Mouse (Mus musculus): ENCODE results near the gene Trim14.

The Trim14 gene

DNA sequence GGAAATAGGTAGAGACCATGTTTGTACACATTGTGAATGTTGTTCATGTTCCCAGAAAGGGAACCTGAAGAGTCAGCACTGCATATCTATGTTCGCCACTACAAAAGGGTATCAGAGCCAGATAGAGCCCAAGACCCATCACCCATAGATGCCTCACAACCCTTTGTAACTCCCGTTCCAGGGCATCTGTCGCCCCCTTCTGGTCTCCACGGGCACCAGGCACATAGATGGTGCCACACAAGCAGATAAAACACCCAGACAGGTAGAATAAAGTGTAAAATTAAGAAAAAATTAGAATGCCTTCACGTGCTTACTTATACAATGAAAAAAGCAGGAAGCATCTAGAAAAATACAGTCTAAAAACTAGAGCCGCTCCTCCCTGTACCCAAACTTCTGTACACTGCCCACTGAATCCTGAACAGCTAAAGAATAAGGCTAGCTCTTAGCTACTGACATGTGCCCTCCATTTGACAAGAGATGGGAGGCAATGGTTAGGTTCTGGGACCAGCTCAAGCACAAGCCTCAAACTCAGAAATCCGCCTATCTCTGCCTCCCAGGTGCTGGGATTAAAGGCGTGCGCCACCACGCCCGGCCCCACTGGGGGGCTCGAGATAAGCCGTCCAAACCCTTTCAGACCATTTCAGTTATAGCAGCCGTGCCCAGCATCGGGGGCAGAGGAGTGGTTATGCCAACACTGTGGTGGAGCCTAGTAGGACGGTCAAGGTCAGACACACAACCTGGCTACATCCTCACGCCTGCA lies 9.0 kb downstream of the Trim14 start:
- peak; percentile 72 for DNase-seq (ENCODE audit: low read depth)

DNA sequence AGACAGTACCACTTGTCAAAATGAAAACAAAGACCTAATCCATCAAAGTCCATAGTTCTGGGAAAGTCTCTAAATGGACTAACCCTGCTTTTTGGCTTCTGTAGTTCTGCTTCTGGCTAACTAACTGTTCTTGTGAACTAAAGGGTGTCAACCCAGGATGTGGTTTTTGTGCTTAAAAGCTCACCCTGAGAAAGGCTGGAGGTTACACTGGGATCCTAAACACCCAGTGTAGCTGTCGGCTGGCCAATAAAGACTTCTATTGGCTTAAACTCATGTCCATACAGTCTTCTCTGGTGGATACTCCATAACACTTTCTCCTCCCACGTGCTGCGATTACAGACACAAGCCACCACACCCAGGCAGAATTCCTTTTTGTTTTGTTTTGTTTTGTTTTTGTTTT lies 9.7 kb downstream of the Trim14 start:
- no peak for DNase-seq (ENCODE audit: low read depth)

DNA sequence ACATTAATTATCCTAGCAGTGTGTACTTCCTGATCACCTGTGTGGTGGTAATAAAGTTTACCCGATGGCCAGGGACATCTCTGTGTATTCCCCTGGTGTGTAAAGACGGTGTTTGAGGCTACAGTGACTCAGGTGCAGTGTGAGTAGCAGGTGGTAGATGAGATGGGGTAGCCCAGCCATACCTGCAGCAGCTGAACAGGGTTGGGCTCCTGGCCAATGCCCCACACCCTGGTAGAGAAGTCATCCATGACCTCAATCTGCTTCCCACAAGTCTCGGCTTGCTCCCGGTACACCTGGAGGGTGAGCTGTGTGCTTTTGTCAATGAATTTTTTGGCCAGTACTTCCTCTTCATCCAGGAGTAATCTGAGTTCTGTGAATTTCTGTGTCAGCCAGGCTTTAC lies 12.6 kb downstream of the Trim14 start:
- DNase-seq (ENCODE audit: low read depth), result no peak

DNA sequence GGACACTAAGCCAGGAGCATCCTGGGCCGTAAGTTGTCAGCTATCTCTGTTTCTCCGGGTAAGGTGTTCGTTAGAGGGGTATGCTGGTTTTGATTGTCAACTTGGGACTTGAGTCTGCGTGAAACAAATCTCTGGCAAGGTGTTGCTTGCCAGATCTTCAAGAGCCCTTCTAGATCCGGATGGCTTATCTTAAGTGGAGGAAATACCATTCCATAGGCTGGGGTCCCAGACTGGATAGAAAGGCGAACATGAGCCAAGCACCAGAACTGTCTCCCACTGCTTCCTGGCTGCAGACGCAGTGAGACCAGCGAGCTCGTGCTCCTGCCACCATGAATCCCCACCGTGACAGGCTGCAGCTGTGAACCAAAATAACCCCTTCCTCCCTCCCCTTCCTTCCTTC lies 14.5 kb downstream of the Trim14 start:
- no peak for DNase-seq (ENCODE audit: low read depth)

DNA sequence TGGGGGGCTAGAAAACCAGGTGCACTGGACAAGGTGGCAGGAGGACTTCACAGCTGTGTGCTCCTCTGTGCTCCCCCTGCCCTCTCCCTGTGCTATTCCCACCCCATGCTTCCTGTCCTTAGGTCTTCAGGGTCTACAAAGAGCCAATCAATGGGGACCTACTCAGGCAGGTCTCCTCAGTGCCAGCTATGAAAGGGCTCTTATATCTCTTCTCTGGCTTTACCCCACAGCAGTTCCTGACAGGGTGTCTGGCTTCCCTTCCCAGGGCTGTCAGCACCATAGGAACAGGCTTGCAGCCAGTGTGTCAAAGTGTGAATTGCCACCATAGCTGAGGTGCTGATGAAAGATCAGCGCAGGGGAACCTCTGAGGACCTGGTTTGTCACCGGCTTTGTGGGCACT lies 15.4 kb downstream of the Trim14 start:
- DNase-seq (ENCODE audit: low read depth), result no peak

- DNase-seq (ENCODE audit: low read depth), result peak; percentile 90
These were observed 28.0 kb downstream of the Trim14 start for GRCm38 (mm10) chr4:46507736-46508460.

DNA sequence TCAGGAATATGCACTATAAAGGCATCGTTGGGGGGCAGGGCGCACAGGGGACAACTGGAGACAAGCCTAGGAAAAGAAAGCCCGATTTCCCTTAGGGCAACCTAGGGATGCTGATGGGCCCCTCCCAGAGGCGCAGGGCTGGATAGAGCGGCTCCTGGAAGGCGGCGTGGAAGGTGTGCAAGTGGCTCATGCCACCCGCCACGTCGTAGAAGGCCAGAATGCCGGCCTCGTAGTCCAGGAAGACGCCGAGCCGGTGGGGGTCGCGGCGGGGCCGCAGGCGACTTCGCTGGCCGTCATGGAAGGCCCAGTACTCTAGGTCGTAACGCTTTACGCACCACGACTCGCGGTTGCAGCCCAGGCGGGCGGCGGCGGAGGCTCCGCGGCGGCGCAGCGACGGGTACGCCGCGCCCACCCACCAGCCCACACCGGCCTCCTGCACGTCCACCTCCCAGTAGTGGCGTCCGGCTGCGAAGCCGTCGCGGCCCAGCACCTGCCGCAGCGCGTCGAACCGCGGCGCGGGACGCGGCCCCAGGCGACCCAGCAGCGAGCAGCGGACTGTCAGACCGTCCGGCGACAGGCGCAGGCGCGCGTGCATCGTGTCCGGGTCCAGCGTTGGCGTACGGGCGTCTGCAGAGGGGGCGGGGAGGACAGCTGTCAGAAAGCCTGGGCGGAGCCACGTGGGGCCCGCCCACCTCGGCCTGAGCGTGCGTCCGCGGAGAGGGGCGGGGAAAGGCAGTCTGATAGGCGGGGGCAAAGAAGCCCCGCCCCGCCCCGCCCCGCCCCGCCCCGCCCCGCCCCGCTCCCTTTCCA lies 28.9 kb downstream of the Trim14 start:
- DNase-seq (ENCODE audit: low read depth), result peak; percentile 88

DNA sequence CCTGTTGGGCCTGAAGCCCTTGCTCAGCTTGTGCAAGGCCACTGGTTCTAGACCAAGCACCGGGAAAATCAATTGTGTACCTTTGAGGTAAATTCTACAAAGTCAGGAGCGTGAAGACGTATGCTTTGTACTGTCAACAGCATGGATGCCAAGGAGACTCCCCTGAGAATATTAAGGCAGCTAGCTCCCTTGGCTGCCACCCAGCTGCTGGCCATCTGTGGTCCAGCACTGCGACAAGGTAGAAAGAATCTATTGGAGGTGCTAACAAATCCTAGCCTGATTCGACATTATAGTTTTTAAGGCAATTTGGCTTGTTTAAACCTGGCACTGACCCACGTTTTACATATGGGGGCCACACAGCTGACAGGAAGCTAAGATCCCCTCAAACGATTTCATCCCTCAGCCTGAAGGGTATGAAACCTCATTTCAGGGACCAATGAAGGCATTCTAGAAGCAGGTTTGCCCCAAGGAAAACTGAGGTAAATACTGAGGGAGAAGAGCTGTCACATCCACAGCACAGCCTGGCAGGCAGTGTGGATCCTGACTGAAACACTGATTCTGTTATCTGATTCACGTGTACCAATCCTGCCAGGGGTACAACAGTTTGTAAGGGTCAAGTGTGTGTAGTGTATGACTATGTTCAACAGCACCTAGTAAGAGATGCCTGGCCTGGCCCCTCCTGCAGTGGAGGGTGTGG lies 30.4 kb downstream of the Trim14 start:
- DNase-seq (ENCODE audit: low read depth), result no peak

- peak; percentile 51 for DNase-seq (ENCODE audit: low read depth)
These were observed 32.1 kb downstream of the Trim14 start for GRCm38 (mm10) chr4:46503881-46504280.

DNA sequence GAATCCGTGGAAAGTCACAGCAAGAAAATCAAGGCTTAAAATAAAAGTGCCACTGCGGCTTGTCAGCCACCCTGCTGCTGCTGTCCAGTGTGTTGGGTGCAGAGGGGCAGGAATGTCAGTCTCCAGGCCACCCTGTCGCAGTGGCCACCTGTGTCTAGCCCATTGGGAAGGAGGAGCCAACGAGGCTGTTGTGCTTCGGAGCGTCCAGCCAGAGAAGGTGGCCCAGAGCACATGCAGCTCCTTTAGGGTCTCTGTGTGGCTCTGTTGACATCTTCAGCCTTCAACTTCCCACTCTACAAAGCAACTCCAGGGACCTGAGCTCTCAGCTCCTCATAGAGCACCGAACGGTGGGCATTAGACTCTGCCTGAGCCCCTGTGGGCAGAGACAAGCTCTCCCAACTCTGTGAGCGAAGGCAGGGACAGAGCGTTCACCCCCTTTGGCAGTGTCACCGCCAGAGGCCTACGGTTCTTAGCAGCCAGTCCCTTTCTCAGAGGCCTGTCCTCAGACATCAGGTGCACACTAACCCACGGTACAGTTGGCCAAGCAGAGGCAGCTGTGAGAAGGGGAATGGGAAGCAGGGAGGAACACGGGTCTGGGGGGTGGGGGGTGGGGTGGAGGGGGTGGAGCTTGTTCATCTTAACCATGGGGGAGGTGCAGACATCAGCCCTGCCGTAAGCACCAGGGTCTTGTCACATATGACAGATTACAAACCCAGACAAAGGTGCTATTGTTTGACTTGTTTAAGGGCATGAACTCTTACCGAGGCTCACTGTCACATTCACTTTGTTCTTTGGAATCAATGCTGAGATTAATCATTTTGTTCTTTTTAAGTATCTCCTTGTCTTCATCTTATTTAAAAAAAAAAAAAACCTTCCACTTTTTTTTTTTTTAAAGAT lies 33.1 kb downstream of the Trim14 start:
- DNase-seq (ENCODE audit: low read depth), result no peak

- DNase-seq (ENCODE audit: low read depth), result no peak
These were observed 37.0 kb downstream of the Trim14 start for GRCm38 (mm10) chr4:46498976-46499375.

GRCm38 (mm10) chr4:46498511-46498910 lies 37.4 kb downstream of the Trim14 start:
- no peak for DNase-seq (ENCODE audit: low read depth)

DNA sequence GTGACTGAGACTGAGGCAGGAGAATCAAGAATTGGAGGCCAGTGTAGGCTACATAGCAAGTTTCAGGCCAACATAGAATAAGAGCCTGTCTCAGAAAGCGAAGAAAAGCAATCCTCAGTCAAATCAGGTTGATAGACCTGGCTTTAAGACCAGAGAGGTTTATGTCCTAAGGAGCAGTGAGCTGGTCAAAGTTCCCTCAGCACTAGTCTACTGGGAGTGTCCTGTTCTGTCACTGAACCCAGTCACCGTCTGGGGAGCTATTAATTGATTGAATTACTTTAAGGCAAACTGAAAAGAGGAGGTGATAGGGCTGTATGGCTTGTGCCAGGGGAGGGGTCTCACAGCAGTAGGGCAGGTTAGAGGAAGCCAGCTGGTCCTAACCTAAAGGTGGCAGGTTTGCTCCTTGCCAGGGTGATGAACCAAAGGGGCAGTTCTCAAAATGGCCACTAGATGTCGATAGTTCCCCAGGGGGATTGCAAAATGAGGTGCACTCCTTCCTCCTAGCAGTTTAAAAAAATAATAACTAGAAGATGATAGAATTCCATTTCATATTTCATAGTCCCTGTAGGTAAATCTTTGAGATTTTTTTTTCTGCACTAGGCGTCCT lies 38.6 kb downstream of the Trim14 start:
- peak; percentile 78 for DNase-seq (ENCODE audit: low read depth)

DNA sequence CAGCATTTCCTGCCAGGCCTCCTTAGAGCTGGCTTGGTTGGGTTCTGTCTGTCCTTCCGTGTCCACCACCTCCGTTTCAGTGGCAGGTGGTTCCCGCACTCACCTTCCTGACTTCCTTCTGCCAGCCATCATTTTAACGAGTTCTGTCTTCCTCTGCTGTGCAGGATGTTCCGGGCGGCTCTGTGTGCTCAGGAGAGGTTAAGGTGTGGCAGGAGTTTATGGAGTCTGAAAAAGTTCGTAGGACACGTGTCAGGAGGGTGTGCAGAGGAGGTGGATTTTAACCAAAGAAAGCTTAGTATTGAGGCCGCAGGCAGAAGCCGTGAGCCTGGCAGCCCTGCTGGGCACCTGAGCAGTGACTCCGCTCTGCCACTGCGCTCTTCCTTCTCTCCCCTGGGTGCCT lies 40.4 kb downstream of the Trim14 start:
- no peak for DNase-seq (ENCODE audit: low read depth)

- no peak for DNase-seq (ENCODE audit: low read depth)
These were observed 42.9 kb downstream of the Trim14 start for GRCm38 (mm10) chr4:46493071-46493470.

GRCm38 (mm10) chr4:46489028-46489925 lies 46.7 kb downstream of the Trim14 start, which contains the start of gene Nans:
Gene Nans (plus strand): TSS chr4:46489248.
- peak; percentile 91 for DNase-seq (ENCODE audit: low read depth)

DNA sequence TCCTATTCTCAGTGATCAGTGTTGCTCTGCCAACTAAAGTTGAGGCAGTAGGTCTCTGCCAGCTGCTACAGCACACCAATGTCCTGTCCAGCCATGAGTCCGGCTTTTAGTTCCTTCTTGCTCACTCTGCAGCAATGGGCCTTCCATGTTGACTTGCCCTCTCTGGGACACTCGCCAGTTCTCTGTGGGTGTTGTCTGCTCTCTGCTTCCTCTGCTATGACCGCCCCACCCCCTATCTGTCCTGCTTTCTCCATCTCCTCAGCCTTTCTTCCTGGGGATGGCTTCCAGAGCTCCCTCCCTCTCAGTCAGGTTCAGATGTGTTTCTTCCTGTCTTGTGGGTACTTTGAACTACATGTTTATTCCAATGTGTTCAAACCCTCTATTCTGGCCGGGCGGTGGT lies 48.6 kb downstream of the Trim14 start:
- no peak for DNase-seq (ENCODE audit: low read depth)

GRCm38 (mm10) chr4:46485696-46486417 lies 50.1 kb downstream of the Trim14 start:
- DNase-seq (ENCODE audit: low read depth), result no peak

GRCm38 (mm10) chr4:46479081-46479480 lies 56.9 kb downstream of the Trim14 start:
- DNase-seq (ENCODE audit: low read depth), result no peak
